Mouse (Mus musculus) lung, adult 2 months (tissue): ENCODE data around the gene Hip1r. TPM values are rescaled to one million over a fixed set of nuclear protein-coding genes. Genes with fewer than 3 reads are reported as not detected.

Experiments used
- DNase-seq: peaks from one replicate; pipeline ENCODE4 v3.0.0; 2022
- H3K4me1 ChIP-seq: fragments of 200-500 bp; 2 replicates; pipeline ENCODE4 v1.6.1; 2011; ENCODE audit warnings: low read length; ENCODE audit not compliant: control insufficient read depth, insufficient read depth
- H3K4me3 ChIP-seq: fragments of 200-500 bp; replicated peaks from 2 replicates; pipeline ENCODE3; 2011; ENCODE audit warnings: low read depth, mild to moderate bottlenecking, control low read depth, low read length; ENCODE audit errors: extremely low read depth
- CTCF ChIP-seq: fragments of 200-500 bp; IDR thresholded peaks from 2 replicates; pipeline ENCODE4 v1.5.1; 2011; ENCODE audit warnings: mild to moderate bottlenecking, low read length, control low read depth; ENCODE audit not compliant: insufficient read depth
- POLR2A ChIP-seq: fragments of 200-500 bp; IDR thresholded peaks from 2 replicates; pipeline ENCODE4 v1.6.1; 2011; ENCODE audit warnings: low read depth, mild to moderate bottlenecking, control low read depth, low read length, borderline replicate concordance; ENCODE audit errors: extremely low read depth
- WGBS: fragments of 180-500 bp; shearing (Covaris S2); methylation state at CpG from one replicate; pipeline ENCODE4 v1.1.7; 2018; 5-methylcytosine and 5-hydroxymethylcytosine counted together
- polyA plus RNA-seq: library from polyadenylated mRNA; depleted of rRNA; stranded (reverse); fragments of >200 nt; gene quantifications from 2 replicates; pipeline ENCODE4 v1.2.3, GENCODE M21; 2012

The Hip1r gene
- polyA plus RNA-seq, 1 experiment, result 36.4 TPM

GRCm38 (mm10) chr5:124029220-124030035 is 56.0 kb downstream of the Hip1r start:
- no peak for DNase-seq
- Histone ChIP-seq H3K4me1 (peaks cover 19% of the 10 kb centered on the region), H3K4me3 (no peak overlapping the region)
- WGBS, result 46% methylated on average over 19 of the region's 19 CpGs
- TF ChIP-seq POLR2A (no peak), CTCF (no peak)

GRCm38 (mm10) chr5:124030386-124031067 is 57.1 kb downstream of the Hip1r start:
- no peak for DNase-seq
- peak overlapping the region; percentile 46 for H3K4me3 ChIP-seq
- peaks cover 17% of the 10 kb centered on the region for H3K4me1 ChIP-seq
- WGBS, result 39% methylated on average over 12 of the region's 12 CpGs
- TF ChIP-seq POLR2A, result no peak

GRCm38 (mm10) chr5:124031068-124031955 is 57.9 kb downstream of the Hip1r start:
- Histone ChIP-seq H3K4me1 (peaks cover 9% of the 10 kb centered on the region), H3K4me3 (peak overlapping the region; percentile 95)
- 2% methylated on average over 25 of the region's 26 CpGs for WGBS
- DNase-seq, result no peak
- 0 out of 2 replicates have a peak, but pooled peaks have one; percentile 3 for TF ChIP-seq POLR2A
- no peak for TF ChIP-seq CTCF

GRCm38 (mm10) chr5:124032001-124032508 is 58.6 kb downstream of the Hip1r start, which contains the start of gene Vps37b:
Gene Vps37b, minus strand, starts transcription at chr5:124032270.
- peaks cover 7% of the 10 kb centered on the region for H3K4me1 ChIP-seq
- peak; percentile 89 for TF ChIP-seq POLR2A
- TF ChIP-seq CTCF, result no peak
- peak; percentile 89 for DNase-seq
- peak within 1 kb of the TSS; percentile 95 for H3K4me3 ChIP-seq
- WGBS, result under 1% methylated on average over 52 of the region's 52 CpGs

GRCm38 (mm10) chr5:124034471-124034870 is 61.0 kb downstream of the Hip1r start:
- WGBS, result 61% methylated on average over 11 of the region's 11 CpGs
- Histone ChIP-seq H3K4me3 (no peak overlapping the region), H3K4me1 (peaks cover 2% of the 10 kb centered on the region; the same call in 1 of the 2 replicates)
- TF ChIP-seq POLR2A (no peak), CTCF (no peak)
- DNase-seq, result no peak

- H3K4me1 ChIP-seq, result no peaks in the 10 kb centered on the region
- no peak for DNase-seq
- no peak overlapping the region for H3K4me3 ChIP-seq
- WGBS, result 77% methylated on average over 9 of the region's 9 CpGs
- TF ChIP-seq CTCF (no peak), POLR2A (no peak)
Measured at GRCm38 (mm10) chr5:124035406-124035805, 62.0 kb downstream of the Hip1r start.

- no peak for TF ChIP-seq CTCF
- TF ChIP-seq POLR2A, result no peak
- WGBS, result 70% methylated on average over 8 of the region's 8 CpGs
- no peak for DNase-seq
- Histone ChIP-seq H3K4me3 (no peak overlapping the region), H3K4me1 (no peaks in the 10 kb centered on the region)
Measured at GRCm38 (mm10) chr5:124035806-124036205, 62.4 kb downstream of the Hip1r start.

- no peak for TF ChIP-seq POLR2A
- no peak for TF ChIP-seq CTCF
- no peak for DNase-seq
- WGBS, result 38% methylated on average over 6 of the region's 6 CpGs
- no peaks in the 10 kb centered on the region for H3K4me1 ChIP-seq
- no peak overlapping the region for H3K4me3 ChIP-seq
Measured at GRCm38 (mm10) chr5:124036341-124036740, 62.9 kb downstream of the Hip1r start.

- no peaks in the 10 kb centered on the region for H3K4me1 ChIP-seq
- TF ChIP-seq CTCF, result no peak
- TF ChIP-seq POLR2A, result no peak
- no peak for DNase-seq
- H3K4me3 ChIP-seq, result no peak overlapping the region
- WGBS, result 63% methylated on average over 5 of the region's 5 CpGs
Measured at GRCm38 (mm10) chr5:124036836-124037235, 63.4 kb downstream of the Hip1r start.
